Mouse (Mus musculus) R1 (cell line): Measurements from ENCODE around the gene Chn2.
"Not testable (repeated sequence)": the region's sequence is repeated elsewhere in the genome, so short reads cannot be mapped to it uniquely, and the experiment has no call there.

Experiments used
- DNase-seq: peaks from one replicate; pipeline ENCODE4 v3.0.0-alpha.2; 2018; ENCODE audit warnings: low read depth, low spot score

Chn2 gene

GRCm38 (mm10) chr6:54150821-54151220 lies 111.5 kb downstream of the Chn2 start:
- DNase-seq = no peak

- no peak for DNase-seq
Measured at GRCm38 (mm10) chr6:54151443-54152241, 112.3 kb downstream of the Chn2 start.

GRCm38 (mm10) chr6:54157097-54157496 lies 117.7 kb downstream of the Chn2 start:
- DNase-seq = no peak

- no peak for DNase-seq
Measured at GRCm38 (mm10) chr6:54158317-54158716, 119.0 kb downstream of the Chn2 start.

GRCm38 (mm10) chr6:54160677-54161076 lies 121.3 kb downstream of the Chn2 start:
- no peak for DNase-seq

- no peak for DNase-seq
Measured at GRCm38 (mm10) chr6:54161246-54161645, 121.9 kb downstream of the Chn2 start.

GRCm38 (mm10) chr6:54162321-54162720 lies 123.0 kb downstream of the Chn2 start:
- DNase-seq = no peak

GRCm38 (mm10) chr6:54162786-54163185 lies 123.4 kb downstream of the Chn2 start:
- no peak for DNase-seq

GRCm38 (mm10) chr6:54163702-54164101 lies 124.3 kb downstream of the Chn2 start:
- no peak for DNase-seq

- peak; percentile 31 for DNase-seq
Measured at GRCm38 (mm10) chr6:54164777-54165176, 125.4 kb downstream of the Chn2 start.

- DNase-seq = peak; percentile 55
Measured at GRCm38 (mm10) chr6:54165246-54165645, 125.9 kb downstream of the Chn2 start.

GRCm38 (mm10) chr6:54165863-54166262 lies 126.5 kb downstream of the Chn2 start:
- no peak for DNase-seq

- DNase-seq = no peak
Measured at GRCm38 (mm10) chr6:54166991-54167546, 127.7 kb downstream of the Chn2 start.

GRCm38 (mm10) chr6:54170286-54170894 lies 131.0 kb downstream of the Chn2 start:
- DNase-seq = no peak

GRCm38 (mm10) chr6:54171385-54171784 lies 132.0 kb downstream of the Chn2 start:
- DNase-seq = no peak

GRCm38 (mm10) chr6:54175473-54176215 lies 136.3 kb downstream of the Chn2 start:
- DNase-seq = no peak

- not testable (repeated sequence) for DNase-seq
Measured at GRCm38 (mm10) chr6:54177081-54177480, 137.7 kb downstream of the Chn2 start.

GRCm38 (mm10) chr6:54179056-54179873 lies 139.9 kb downstream of the Chn2 start:
- no peak for DNase-seq

GRCm38 (mm10) chr6:54179874-54180212 lies 140.5 kb downstream of the Chn2 start:
- no peak for DNase-seq

- DNase-seq = no peak
Measured at GRCm38 (mm10) chr6:54183825-54184578, 144.6 kb downstream of the Chn2 start.
